Comparison of ENCODE assay signal across 16 mouse cellular contexts in genomic region chr12:70475336-70475735, GRCm38 (mm10).
"Had no signal": no experiment of that assay in that cellular context is flagged by ENCODE, and none has a peak within 500 bp of the region (broad histone marks: within the 10 kb centered on the region; RNA-seq: fewer than 3 reads in every experiment).

No protein-coding gene starts in this region.

- H3K4me1 ChIP-seq: neural tube, embryonic 13.5 days; neural tube, embryonic 15.5 days; stomach, embryonic 15.5 days had no signal

- H3K9me3 ChIP-seq: neural tube, embryonic 15.5 days; stomach, embryonic 15.5 days had no signal

- DNase-seq: retina, postnatal 1 day; right cerebral cortex, adult 18-20 months; right cerebral cortex, postnatal 14 days; right cerebral cortex, postnatal 25 days; right cerebral cortex, postnatal 4 days; spleen, adult 18-20 months; thymus, adult 18-20 months; thymus, adult 2 months; thymus, postnatal 14 days; thymus, postnatal 25 days; thymus, postnatal 36 days; thymus, postnatal 4 days had no signal

- H3K27me3 ChIP-seq: neural tube, embryonic 13.5 days; neural tube, embryonic 15.5 days; stomach, embryonic 15.5 days had no signal

- H3K36me3 ChIP-seq: neural tube, embryonic 13.5 days; neural tube, embryonic 15.5 days; stomach, embryonic 15.5 days had no signal

- H3K27ac ChIP-seq: neural tube, embryonic 13.5 days; neural tube, embryonic 15.5 days; stomach, embryonic 15.5 days; stomach, postnatal 0 days had no signal

- H3K4me3 ChIP-seq: neural tube, embryonic 13.5 days; neural tube, embryonic 15.5 days; stomach, embryonic 15.5 days had no signal

- H3K4me2 ChIP-seq: neural tube, embryonic 13.5 days; neural tube, embryonic 15.5 days; stomach, embryonic 15.5 days had no signal

- H3K9ac ChIP-seq: neural tube, embryonic 13.5 days; neural tube, embryonic 15.5 days; stomach, embryonic 15.5 days had no signal
